Mouse (Mus musculus) CD4-positive, CD25-positive, alpha-beta regulatory T cell, adult 4 months (primary cell): ENCODE data around the gene Upf3b. TPM values are rescaled to one million over a fixed set of nuclear protein-coding genes. Genes with fewer than 3 reads are reported as not detected.
"Not testable (repeated sequence)": the region's sequence is repeated elsewhere in the genome, so short reads cannot be mapped to it uniquely, and the experiment has no call there.

Experiments used
- ATAC-seq: one replicate; pipeline ENCODE4 v1.8.0; 2017
- polyA plus RNA-seq, 2 experiments: library from polyadenylated mRNA; unstranded; fragments of 100-300 nt; shearing (Covaris generic); gene quantifications; one replicate each; pipeline ENCODE4 v1.2.1; 2017

Upf3b gene
- polyA plus RNA-seq: 10 to 100 TPM; 34.4 to 38.5 TPM

- ATAC-seq: peak; percentile 97
These were observed at the start of gene Upf3b for GRCm38 (mm10) chrX:37110193-37110880. Gene Upf3b (minus strand): TSS chrX:37110322.

- ATAC-seq: peak; percentile 53
These were observed 47.7 kb upstream of the Upf3b start for GRCm38 (mm10) chrX:37157839-37158238.

GRCm38 (mm10) chrX:37144954-37145353 lies 34.8 kb upstream of the Upf3b start:
- peak; percentile 74 for ATAC-seq

- not testable (repeated sequence) for ATAC-seq
These were observed 34.4 kb upstream of the Upf3b start for GRCm38 (mm10) chrX:37144498-37144897.

- peak; percentile 62 for ATAC-seq
These were observed 31.6 kb upstream of the Upf3b start for GRCm38 (mm10) chrX:37141732-37142131.

- peak; percentile 92 for ATAC-seq
These were observed 16.7 kb upstream of the Upf3b start, which contains the start of gene Nkap for GRCm38 (mm10) chrX:37126671-37127358. Gene Nkap (plus strand): TSS chrX:37126795.

GRCm38 (mm10) chrX:37125511-37125910 lies 15.4 kb upstream of the Upf3b start:
- ATAC-seq: no peak

GRCm38 (mm10) chrX:37120212-37120611 lies 10.1 kb upstream of the Upf3b start:
- ATAC-seq: no peak

GRCm38 (mm10) chrX:37119585-37119984 lies 9.5 kb upstream of the Upf3b start:
- no peak for ATAC-seq

- ATAC-seq: no peak
These were observed 7.0 kb upstream of the Upf3b start for GRCm38 (mm10) chrX:37117085-37117484.

- no peak for ATAC-seq
These were observed 715 bp upstream of the Upf3b start for GRCm38 (mm10) chrX:37110881-37111193.

- ATAC-seq: peak; percentile 48
These were observed 463 bp downstream of the Upf3b start for GRCm38 (mm10) chrX:37109526-37110192.

GRCm38 (mm10) chrX:37103826-37104225 lies 6.3 kb downstream of the Upf3b start:
- no peak for ATAC-seq

- ATAC-seq: no peak
These were observed 11.4 kb downstream of the Upf3b start for GRCm38 (mm10) chrX:37098681-37099080.

GRCm38 (mm10) chrX:37095106-37095768 lies 14.9 kb downstream of the Upf3b start:
- peak; percentile 35 for ATAC-seq

GRCm38 (mm10) chrX:37091457-37091856 lies 18.7 kb downstream of the Upf3b start:
- ATAC-seq: peak; percentile 89

GRCm38 (mm10) chrX:37088778-37089177 lies 21.3 kb downstream of the Upf3b start:
- ATAC-seq: no peak

GRCm38 (mm10) chrX:37085665-37086064 lies 24.5 kb downstream of the Upf3b start:
- peak; percentile 35 for ATAC-seq

GRCm38 (mm10) chrX:37084927-37085660 lies 25.0 kb downstream of the Upf3b start, which contains the start of gene Rpl39:
Gene Rpl39 (minus strand): TSS chrX:37085402.
- peak; percentile 91 for ATAC-seq

GRCm38 (mm10) chrX:37084318-37084926 lies 25.7 kb downstream of the Upf3b start:
- peak; percentile 16 for ATAC-seq

- ATAC-seq: no peak
These were observed 28.9 kb downstream of the Upf3b start for GRCm38 (mm10) chrX:37081194-37081593.

- ATAC-seq: not testable (repeated sequence)
These were observed 29.8 kb downstream of the Upf3b start for GRCm38 (mm10) chrX:37080345-37080744.
